Mouse (Mus musculus): ENCODE data around the gene Man1c1. TPM values are rescaled to one million over a fixed set of nuclear protein-coding genes. Genes with fewer than 3 reads are reported as not detected.

The Man1c1 gene
- polyA plus RNA-seq, 1 experiment from 2014 or later, result 4.8 TPM

DNA sequence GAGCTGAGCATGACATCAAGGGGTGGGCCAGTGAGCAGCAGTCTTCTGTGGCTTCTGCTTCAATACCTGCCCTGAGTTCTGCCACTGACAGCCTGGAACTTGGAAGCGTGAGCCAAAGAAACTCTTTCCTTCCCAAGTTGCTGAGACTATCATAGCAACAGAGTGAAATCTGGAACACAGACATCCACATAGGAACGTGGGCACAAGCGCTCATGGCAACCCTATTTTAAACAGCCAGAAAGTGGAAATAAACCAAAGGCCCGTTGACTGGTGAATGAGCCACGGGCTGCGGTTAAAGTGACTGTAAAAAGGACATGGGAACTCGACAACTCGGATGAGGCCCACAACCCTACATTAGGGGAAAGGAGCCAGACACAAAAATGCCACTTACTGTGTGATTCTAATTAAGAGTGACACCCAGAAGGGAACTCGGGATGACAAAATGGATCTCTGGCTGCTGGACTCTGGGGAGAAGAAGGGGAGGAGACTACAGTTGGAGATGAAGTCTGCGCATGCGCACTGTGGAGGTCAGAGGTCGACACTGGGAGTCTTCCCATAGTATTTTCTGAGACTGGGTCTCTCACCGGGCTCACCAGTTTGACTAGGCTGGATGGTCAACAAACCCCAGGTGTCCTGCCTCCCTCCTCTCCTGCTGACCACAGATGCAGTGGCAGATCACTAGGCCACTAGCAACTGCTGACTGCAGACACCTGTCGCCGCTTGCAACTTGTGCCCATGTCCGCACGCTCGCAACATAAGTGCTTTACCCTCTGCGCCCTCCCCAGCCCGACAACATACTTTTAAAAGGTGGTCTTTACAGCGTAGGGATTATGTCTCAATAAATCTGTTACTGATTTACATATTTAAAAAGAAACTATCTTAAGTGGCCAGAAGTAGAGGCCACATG lies 58.8 kb downstream of the Man1c1 start:
- DNase-seq (ENCODE audit: low spot score), result no peak
- no peaks in the 10 kb centered on the region for H3K4me1 ChIP-seq (ENCODE audit: control insufficient read depth, insufficient read depth, low read length)
- no peak overlapping the region for H3K9ac ChIP-seq (ENCODE audit: low read length)
- H3K9me3 ChIP-seq (ENCODE audit: control insufficient read depth, low read length), result no peaks in the 10 kb centered on the region
- 88% methylated on average over 21 of the region's 21 CpGs for WGBS
- H3K4me3 ChIP-seq (ENCODE audit: low read depth, low read length), result no peak overlapping the region
- H3K27me3 ChIP-seq (ENCODE audit: control insufficient read depth, insufficient read depth, low read length), result no peaks in the 10 kb centered on the region
- H3K27ac ChIP-seq (ENCODE audit: low read depth, low read length), result no peak overlapping the region
- no peak for ATAC-seq (ENCODE audit: insufficient read depth, low FRiP score, low TSS enrichment)
- H3K4me2 ChIP-seq (ENCODE audit: low read depth), result no peak overlapping the region
- no peaks in the 10 kb centered on the region for H3K36me3 ChIP-seq (ENCODE audit: control insufficient read depth, insufficient read depth, low read length)

DNA sequence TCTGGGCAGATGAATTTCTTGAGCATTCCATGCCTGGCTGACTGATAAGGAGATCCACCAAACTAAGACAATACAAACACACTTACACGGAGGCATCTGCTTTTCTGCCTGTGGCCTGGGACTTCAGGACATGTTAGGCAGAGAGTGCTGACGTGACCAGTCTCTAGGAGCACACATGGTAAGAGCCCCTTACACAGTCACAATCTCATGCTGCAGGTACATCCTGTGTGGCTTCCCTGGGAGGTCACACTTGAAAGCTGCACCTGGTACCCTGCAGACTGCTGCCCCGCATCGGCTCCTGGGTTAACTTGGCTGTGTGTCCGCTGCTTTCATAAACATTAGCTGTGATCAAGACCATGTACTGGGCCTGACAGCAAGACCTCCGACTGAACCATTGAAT lies 59.7 kb downstream of the Man1c1 start:
- DNase-seq (ENCODE audit: low spot score) (no peak), ATAC-seq (ENCODE audit: insufficient read depth, low FRiP score, low TSS enrichment) (no peak)
- Histone ChIP-seq H3K9me3 (ENCODE audit: control insufficient read depth, low read length) (no peaks in the 10 kb centered on the region), H3K4me1 (ENCODE audit: control insufficient read depth, insufficient read depth, low read length) (no peaks in the 10 kb centered on the region), H3K36me3 (ENCODE audit: control insufficient read depth, insufficient read depth, low read length) (no peaks in the 10 kb centered on the region), H3K4me2 (ENCODE audit: low read depth) (no peak overlapping the region), H3K9ac (ENCODE audit: low read length) (no peak overlapping the region), H3K4me3 (ENCODE audit: low read depth, low read length) (no peak overlapping the region), H3K27me3 (ENCODE audit: control insufficient read depth, insufficient read depth, low read length) (no peaks in the 10 kb centered on the region), H3K27ac (ENCODE audit: low read depth, low read length) (no peak overlapping the region)
- WGBS, result 88% methylated on average over 6 of the region's 6 CpGs

DNA sequence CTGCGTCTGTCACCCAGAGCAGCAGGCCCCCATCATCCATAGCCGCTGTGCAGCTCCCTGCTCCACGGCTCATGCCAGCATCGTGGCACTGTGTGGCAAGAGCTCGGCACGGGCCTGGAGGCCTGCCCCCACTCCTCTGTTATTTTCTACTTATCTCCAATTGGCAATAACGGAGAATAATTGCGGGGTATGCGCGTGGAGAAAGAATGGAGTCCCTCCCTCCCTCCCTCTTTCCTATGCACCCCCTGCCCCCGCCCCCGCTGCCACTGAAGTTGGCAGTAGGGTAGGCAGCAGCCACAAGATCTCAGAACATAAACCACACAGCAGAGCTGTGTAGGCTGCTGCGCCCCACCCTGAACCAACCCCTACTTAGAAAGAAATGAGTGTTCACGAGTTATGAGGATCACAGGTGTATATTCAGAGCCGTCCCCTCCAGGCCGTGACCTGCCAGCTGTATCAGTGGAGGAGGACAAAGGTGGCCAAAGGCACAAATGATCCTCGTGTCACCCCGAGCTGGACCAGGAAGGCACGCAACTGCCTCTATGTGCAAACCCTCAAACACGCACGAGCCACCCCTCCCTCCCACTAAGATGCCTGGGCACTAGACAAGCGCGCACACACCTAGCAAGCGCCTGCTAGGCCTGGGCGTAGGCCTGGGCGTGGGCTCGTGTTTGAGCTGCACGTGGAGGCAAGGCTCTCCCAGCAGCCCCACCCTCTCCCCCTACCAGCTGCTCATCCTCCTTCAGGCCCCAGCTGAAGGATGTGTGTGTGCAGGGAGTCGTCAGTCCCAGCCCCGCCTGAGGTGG lies 62.2 kb downstream of the Man1c1 start:
- H3K27me3 ChIP-seq (ENCODE audit: control insufficient read depth, insufficient read depth, low read length), result no peaks in the 10 kb centered on the region
- no peaks in the 10 kb centered on the region for H3K4me1 ChIP-seq (ENCODE audit: control insufficient read depth, insufficient read depth, low read length)
- H3K36me3 ChIP-seq (ENCODE audit: control insufficient read depth, insufficient read depth, low read length), result no peaks in the 10 kb centered on the region
- DNase-seq (ENCODE audit: low spot score) (no peak), ATAC-seq (ENCODE audit: insufficient read depth, low FRiP score, low TSS enrichment) (no peak)
- H3K4me2 ChIP-seq (ENCODE audit: low read depth), result no peak overlapping the region
- WGBS, result 89% methylated on average over 30 of the region's 30 CpGs
- H3K27ac ChIP-seq (ENCODE audit: low read depth, low read length), result no peak overlapping the region
- no peak overlapping the region for H3K4me3 ChIP-seq (ENCODE audit: low read depth, low read length)
- H3K9ac ChIP-seq (ENCODE audit: low read length), result no peak overlapping the region
- no peaks in the 10 kb centered on the region for H3K9me3 ChIP-seq (ENCODE audit: control insufficient read depth, low read length)

DNA sequence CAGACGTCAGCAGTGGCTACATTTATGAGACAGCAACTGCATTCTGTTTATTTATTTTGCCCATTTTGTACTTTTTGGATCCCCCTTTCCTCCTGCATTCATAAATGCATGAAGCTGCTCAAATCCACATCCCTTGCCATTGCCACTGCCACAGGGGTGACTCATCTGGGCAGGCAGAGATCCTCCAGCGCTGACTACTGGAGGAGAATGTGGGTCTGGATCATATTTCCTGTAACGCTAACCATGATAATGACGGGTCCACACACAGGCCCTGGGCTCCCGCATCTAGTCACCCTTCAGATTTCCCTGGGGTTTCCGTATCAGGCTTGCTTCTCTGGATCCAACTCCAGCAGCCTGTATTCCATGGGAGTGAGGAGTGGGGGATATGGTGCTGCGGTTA lies 64.8 kb downstream of the Man1c1 start:
- no peaks in the 10 kb centered on the region for H3K27me3 ChIP-seq (ENCODE audit: control insufficient read depth, insufficient read depth, low read length)
- no peak for DNase-seq (ENCODE audit: low spot score)
- H3K4me1 ChIP-seq (ENCODE audit: control insufficient read depth, insufficient read depth, low read length), result no peaks in the 10 kb centered on the region
- H3K9ac ChIP-seq (ENCODE audit: low read length), result no peak overlapping the region
- H3K27ac ChIP-seq (ENCODE audit: low read depth, low read length), result no peak overlapping the region
- ATAC-seq (ENCODE audit: insufficient read depth, low FRiP score, low TSS enrichment), result no peak
- no peak overlapping the region for H3K4me2 ChIP-seq (ENCODE audit: low read depth)
- H3K4me3 ChIP-seq (ENCODE audit: low read depth, low read length), result no peak overlapping the region
- H3K36me3 ChIP-seq (ENCODE audit: control insufficient read depth, insufficient read depth, low read length), result no peaks in the 10 kb centered on the region
- H3K9me3 ChIP-seq (ENCODE audit: control insufficient read depth, low read length), result no peaks in the 10 kb centered on the region
- 83% methylated on average over 7 of the region's 7 CpGs for WGBS

DNA sequence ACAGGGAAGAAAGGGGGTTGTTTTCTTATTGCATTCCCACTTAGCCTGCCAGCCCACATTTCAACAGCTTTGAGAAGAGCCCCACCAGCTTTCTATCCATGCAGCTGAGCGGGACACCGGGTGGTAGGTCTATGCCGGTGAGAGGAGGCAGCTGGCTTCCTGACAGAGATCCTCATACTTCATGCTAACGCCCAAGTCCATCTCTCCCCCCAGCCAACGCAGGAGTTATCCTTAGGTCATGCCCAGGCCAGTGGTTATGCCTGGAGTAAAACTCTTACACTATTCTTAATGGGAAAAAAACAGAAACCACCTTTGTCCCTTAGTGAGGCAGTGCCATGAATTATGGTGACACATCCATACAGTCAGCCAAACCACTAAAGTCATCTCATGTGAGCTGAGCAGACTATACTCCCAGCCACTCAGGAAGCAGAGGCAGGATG lies 66.0 kb downstream of the Man1c1 start:
- no peak overlapping the region for H3K4me2 ChIP-seq (ENCODE audit: low read depth)
- H3K4me1 ChIP-seq (ENCODE audit: control insufficient read depth, insufficient read depth, low read length), result peaks cover 6% of the 10 kb centered on the region; the same call in 1 of the 2 replicates
- H3K36me3 ChIP-seq (ENCODE audit: control insufficient read depth, insufficient read depth, low read length), result no peaks in the 10 kb centered on the region
- no peak overlapping the region for H3K9ac ChIP-seq (ENCODE audit: low read length)
- no peak overlapping the region for H3K27ac ChIP-seq (ENCODE audit: low read depth, low read length)
- no peaks in the 10 kb centered on the region for H3K27me3 ChIP-seq (ENCODE audit: control insufficient read depth, insufficient read depth, low read length)
- DNase-seq (ENCODE audit: low spot score) (no peak), ATAC-seq (ENCODE audit: insufficient read depth, low FRiP score, low TSS enrichment) (no peak)
- no peaks in the 10 kb centered on the region for H3K9me3 ChIP-seq (ENCODE audit: control insufficient read depth, low read length)
- WGBS, result 68% methylated on average over 5 of the region's 5 CpGs
- H3K4me3 ChIP-seq (ENCODE audit: low read depth, low read length), result no peak overlapping the region

DNA sequence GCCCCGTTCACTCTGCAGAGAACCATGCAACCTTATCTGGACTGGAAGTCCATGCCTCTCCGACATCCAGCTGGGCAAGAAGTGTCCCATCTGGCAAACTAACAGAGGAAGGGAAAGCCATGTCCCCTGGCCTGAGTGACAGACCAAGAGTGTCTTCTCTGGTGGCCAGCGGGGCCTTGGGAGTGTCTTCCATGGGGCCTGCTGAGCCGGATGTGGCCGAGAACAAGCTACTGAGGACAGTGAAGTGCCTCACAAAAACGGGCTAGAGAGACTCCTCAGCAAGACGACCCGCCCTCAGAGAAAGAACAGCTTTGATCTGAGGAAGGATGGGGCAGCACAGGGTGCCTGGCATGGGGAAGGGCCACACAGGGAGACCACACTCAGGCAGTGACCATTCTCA lies 67.7 kb downstream of the Man1c1 start:
- H3K36me3 ChIP-seq (ENCODE audit: control insufficient read depth, insufficient read depth, low read length), result no peaks in the 10 kb centered on the region
- H3K9me3 ChIP-seq (ENCODE audit: control insufficient read depth, low read length), result no peaks in the 10 kb centered on the region
- DNase-seq (ENCODE audit: low spot score) (no peak), ATAC-seq (ENCODE audit: insufficient read depth, low FRiP score, low TSS enrichment) (no peak)
- no peak overlapping the region for H3K4me3 ChIP-seq (ENCODE audit: low read depth, low read length)
- 54% methylated on average over 8 of the region's 8 CpGs for WGBS
- H3K4me2 ChIP-seq (ENCODE audit: low read depth), result no peak overlapping the region
- H3K4me1 ChIP-seq (ENCODE audit: control insufficient read depth, insufficient read depth, low read length), result peaks cover 18% of the 10 kb centered on the region
- H3K27ac ChIP-seq (ENCODE audit: low read depth, low read length), result no peak overlapping the region
- H3K27me3 ChIP-seq (ENCODE audit: control insufficient read depth, insufficient read depth, low read length), result no peaks in the 10 kb centered on the region
- H3K9ac ChIP-seq (ENCODE audit: low read length), result no peak overlapping the region

DNA sequence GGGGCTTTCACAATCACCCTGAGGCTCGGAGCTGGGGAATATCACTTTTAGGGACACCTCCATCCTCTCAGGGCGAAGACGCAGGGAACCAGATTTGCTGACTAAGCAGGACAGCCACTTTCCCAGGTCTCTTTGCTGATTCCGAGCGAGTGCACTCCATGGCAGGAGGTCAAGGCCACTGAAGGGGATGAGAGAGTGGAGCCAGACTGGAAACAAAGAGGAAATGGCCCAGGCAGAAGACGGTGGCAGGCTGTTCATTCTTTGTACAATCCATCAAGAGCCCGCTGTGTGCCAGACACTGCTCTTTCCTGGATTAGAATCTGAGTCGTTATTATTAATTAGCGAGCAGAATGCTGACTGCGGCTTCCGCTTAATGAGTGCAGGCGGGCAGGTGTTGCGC lies 70.1 kb downstream of the Man1c1 start:
- peak overlapping the region; percentile 21; the same call in 1 of the 2 replicates for H3K27ac ChIP-seq (ENCODE audit: low read depth, low read length)
- ATAC-seq (ENCODE audit: insufficient read depth, low FRiP score, low TSS enrichment) (peak; percentile 35; the same call in 1 of the 2 replicates), DNase-seq (ENCODE audit: low spot score) (peak; percentile 41)
- H3K4me3 ChIP-seq (ENCODE audit: low read depth, low read length), result no peak overlapping the region
- H3K9me3 ChIP-seq (ENCODE audit: control insufficient read depth, low read length), result no peaks in the 10 kb centered on the region
- H3K4me1 ChIP-seq (ENCODE audit: control insufficient read depth, insufficient read depth, low read length), result peaks cover 18% of the 10 kb centered on the region
- no peaks in the 10 kb centered on the region for H3K27me3 ChIP-seq (ENCODE audit: control insufficient read depth, insufficient read depth, low read length)
- H3K36me3 ChIP-seq (ENCODE audit: control insufficient read depth, insufficient read depth, low read length), result no peaks in the 10 kb centered on the region
- H3K9ac ChIP-seq (ENCODE audit: low read length), result no peak overlapping the region
- 52% methylated on average over 13 of the region's 13 CpGs for WGBS
- H3K4me2 ChIP-seq (ENCODE audit: low read depth), result no peak overlapping the region

DNA sequence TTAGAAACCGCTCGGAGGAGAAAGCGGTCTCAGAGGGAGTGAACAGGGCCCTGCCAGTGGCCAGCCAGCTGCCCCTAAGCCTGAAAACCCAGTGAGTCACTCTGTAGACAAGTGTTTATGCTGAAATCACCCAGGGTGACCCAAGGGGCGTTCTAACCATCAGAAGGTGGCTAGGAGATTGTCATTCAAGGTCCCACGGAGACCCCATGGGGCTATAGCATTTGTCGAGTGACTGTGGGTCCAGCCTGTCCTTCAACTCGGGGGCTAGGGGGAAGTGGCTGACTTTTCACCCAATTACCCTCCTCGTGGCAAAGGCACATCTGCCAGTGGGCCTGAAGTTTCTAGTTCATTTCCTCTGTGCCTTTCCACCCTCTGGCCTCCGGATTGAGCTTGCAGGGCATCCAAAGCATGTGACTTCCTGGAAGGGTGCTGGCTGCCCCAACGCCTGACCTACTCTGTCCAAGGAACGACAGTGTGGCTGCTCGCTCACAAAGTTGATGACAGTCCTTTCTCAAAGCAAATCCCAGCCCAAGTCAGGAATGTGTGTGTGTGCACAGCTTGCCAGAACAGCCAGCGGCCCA lies 71.9 kb downstream of the Man1c1 start:
- ATAC-seq (ENCODE audit: insufficient read depth, low FRiP score, low TSS enrichment), result peak; percentile 18; the same call in 1 of the 2 replicates
- H3K4me1 ChIP-seq (ENCODE audit: control insufficient read depth, insufficient read depth, low read length), result peaks cover 18% of the 10 kb centered on the region
- WGBS, result 37% methylated on average over 13 of the region's 13 CpGs
- no peak overlapping the region for H3K4me3 ChIP-seq (ENCODE audit: low read depth, low read length)
- peak overlapping the region; percentile 72 for H3K27ac ChIP-seq (ENCODE audit: low read depth, low read length)
- H3K27me3 ChIP-seq (ENCODE audit: control insufficient read depth, insufficient read depth, low read length), result no peaks in the 10 kb centered on the region
- H3K4me2 ChIP-seq (ENCODE audit: low read depth), result no peak overlapping the region
- no peaks in the 10 kb centered on the region for H3K9me3 ChIP-seq (ENCODE audit: control insufficient read depth, low read length)
- H3K36me3 ChIP-seq (ENCODE audit: control insufficient read depth, insufficient read depth, low read length), result no peaks in the 10 kb centered on the region
- no peak for DNase-seq (ENCODE audit: low spot score)
- peak overlapping the region; percentile 23; the same call in 1 of the 2 replicates for H3K9ac ChIP-seq (ENCODE audit: low read length)
